Mouse (Mus musculus) bone marrow macrophage, adult 2 months (primary cell): ENCODE measurements around the gene Gm11214.

Source experiments
- CTCF ChIP-seq: IDR thresholded peaks from 2 replicates; pipeline ENCODE4 v1.5.1; 2012; ENCODE audit warnings: low read depth, mild to moderate bottlenecking, low read length, moderate library complexity
- POLR2A ChIP-seq: IDR thresholded peaks from 2 replicates; pipeline ENCODE4 v1.6.1; 2012; ENCODE audit warnings: mild to moderate bottlenecking, low read depth, low read length, borderline replicate concordance

- no peak for TF ChIP-seq POLR2A
- no peak for TF ChIP-seq CTCF
Observed at GRCm38 (mm10) chr4:63683716-63684115, 20.5 kb upstream of the Gm11214 start.
